In genomic region chr13:28502171-28502570, GRCm38 (mm10) we compare ENCODE assay signal across 8 mouse cellular contexts.
A peak's percentile ranks its signal among the peaks of the same experiment; 100 is the strongest.
DNase-seq lines count a peak whose midpoint lies in the region; ATAC-seq lines count a peak whose summit lies in the region.

No protein-coding gene starts in this region.

- no peak overlapping the region for H3K4me3 ChIP-seq in embryonic facial prominence, embryonic 15.5 days (replicated peaks)
- H3K4me3 ChIP-seq in lung, embryonic 16.5 days (ENCODE audit: low read length) = no peak overlapping the region
- no peak overlapping the region for H3K4me3 ChIP-seq in midbrain, embryonic 13.5 days (replicated peaks)

- peak; percentile 55; the same call in 1 of the 2 replicates for ATAC-seq in frontal cortex, adult (ENCODE audit: low TSS enrichment)
- peak; percentile 43; the same call in 1 of the 2 replicates for ATAC-seq in embryonic facial prominence, embryonic 15.5 days (ENCODE audit: insufficient number of reproducible peaks, low FRiP score, low TSS enrichment, low read depth)
- ATAC-seq in lung, embryonic 16.5 days (ENCODE audit: low read depth) = peak; percentile 91
- ATAC-seq in midbrain, embryonic 13.5 days = no peak

- H3K27me3 ChIP-seq in embryonic facial prominence, embryonic 15.5 days = no peaks in the 10 kb centered on the region
- no peaks in the 10 kb centered on the region for H3K27me3 ChIP-seq in lung, embryonic 16.5 days (ENCODE audit: control insufficient read depth, insufficient read depth, low read depth, low read length)
- no peaks in the 10 kb centered on the region for H3K27me3 ChIP-seq in midbrain, embryonic 13.5 days

- no peak overlapping the region for H3K9ac ChIP-seq in embryonic facial prominence, embryonic 15.5 days
- no peak overlapping the region for H3K9ac ChIP-seq in lung, embryonic 16.5 days (ENCODE audit: low read length)
- H3K9ac ChIP-seq in midbrain, embryonic 13.5 days (replicated peaks) = no peak overlapping the region

- 38% methylated on average over 2 of the region's 2 CpGs for WGBS in embryonic facial prominence, embryonic 15.5 days
- WGBS in lung, embryonic 16.5 days = 47% methylated on average over 2 of the region's 2 CpGs
- 76% methylated on average over 2 of the region's 2 CpGs for WGBS in midbrain, embryonic 13.5 days

- H3K36me3 ChIP-seq in embryonic facial prominence, embryonic 15.5 days = no peaks in the 10 kb centered on the region
- H3K36me3 ChIP-seq in lung, embryonic 16.5 days (ENCODE audit: control insufficient read depth, insufficient read depth, low read length) = no peaks in the 10 kb centered on the region
- peaks cover 9% of the 10 kb centered on the region; the same call in 1 of the 2 replicates for H3K36me3 ChIP-seq in midbrain, embryonic 13.5 days

- H3K9me3 ChIP-seq in embryonic facial prominence, embryonic 15.5 days (replicated peaks) = no peaks in the 10 kb centered on the region
- no peaks in the 10 kb centered on the region for H3K9me3 ChIP-seq in lung, embryonic 16.5 days (ENCODE audit: control insufficient read depth, low read length)
- no peaks in the 10 kb centered on the region for H3K9me3 ChIP-seq in midbrain, embryonic 13.5 days

- no peak for DNase-seq in frontal cortex, postnatal 36 days (ENCODE audit: low spot score in 2 of 2)
- DNase-seq in kidney, adult 18-20 months = peak; percentile 35
- DNase-seq in testis, postnatal 10 days (ENCODE audit: low spot score) = peak; percentile 41
- no peak for DNase-seq in left cerebral cortex, adult 8-10 months (ENCODE audit: low spot score in 2 of 2)

- H3K27ac ChIP-seq in embryonic facial prominence, embryonic 15.5 days (replicated peaks) = no peak overlapping the region
- peak overlapping the region; percentile 71; the same call in 1 of the 2 replicates for H3K27ac ChIP-seq in lung, embryonic 16.5 days (ENCODE audit: low read length)
- no peak overlapping the region for H3K27ac ChIP-seq in midbrain, embryonic 13.5 days

- no peak overlapping the region for H3K4me2 ChIP-seq in embryonic facial prominence, embryonic 15.5 days (replicated peaks)
- H3K4me2 ChIP-seq in lung, embryonic 16.5 days (ENCODE audit: low read depth, low read length) = no peak overlapping the region
- no peak overlapping the region for H3K4me2 ChIP-seq in midbrain, embryonic 13.5 days (replicated peaks)

- H3K4me1 ChIP-seq in embryonic facial prominence, embryonic 15.5 days = peaks cover 16% of the 10 kb centered on the region
- peaks cover 14% of the 10 kb centered on the region for H3K4me1 ChIP-seq in lung, embryonic 16.5 days (replicated peaks; ENCODE audit: control insufficient read depth, insufficient read depth, low read length)
- H3K4me1 ChIP-seq in midbrain, embryonic 13.5 days (replicated peaks) = peaks cover 2% of the 10 kb centered on the region; the same call in 1 of the 2 replicates

Comparison
In these comparisons a context has a peak if more than half of its experiments do, and no peak if none do; other contexts are left out.
1. DNase-seq: peak in kidney, adult 18-20 months (single experiment) and testis, postnatal 10 days (single experiment); none in frontal cortex, postnatal 36 days (0 of 2) and left cerebral cortex, adult 8-10 months (0 of 2).